Mouse (Mus musculus): Measurements from ENCODE around the gene Mettl8. TPM values are rescaled to one million over a fixed set of nuclear protein-coding genes. Genes with fewer than 3 reads are reported as not detected.

The Mettl8 gene
- polyA plus RNA-seq, 1 experiment from 2014 or later: 15.7 TPM

DNA sequence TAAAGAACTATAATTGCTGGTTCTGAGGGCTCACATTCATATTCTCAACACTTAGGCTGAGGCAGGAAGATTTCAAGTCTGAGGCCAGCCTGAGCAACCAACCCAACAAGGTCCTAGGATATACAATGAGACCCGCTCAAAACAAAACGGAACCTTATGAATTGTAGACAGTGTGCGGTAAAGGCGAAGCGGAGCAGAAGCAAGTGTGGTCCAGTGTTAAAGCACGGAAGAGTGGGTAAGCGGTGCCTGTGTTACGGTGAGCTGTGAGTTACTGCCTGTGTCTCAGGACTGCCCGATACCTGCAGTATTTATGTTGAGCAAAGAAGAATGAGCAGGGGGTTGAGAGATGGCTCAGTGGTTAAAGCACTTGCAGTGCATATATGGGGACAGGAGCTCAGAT is 27.8 kb downstream of the Mettl8 start:
- no peak for DNase-seq (ENCODE audit: low spot score)
- Histone ChIP-seq H3K36me3 (ENCODE audit: insufficient read depth, low read length) (no peaks in the 10 kb centered on the region), H3K9me3 (replicated peaks; ENCODE audit: low read length) (no peaks in the 10 kb centered on the region), H3K4me3 (replicated peaks; ENCODE audit: low read depth, low read length) (no peak overlapping the region), H3K4me1 (replicated peaks; ENCODE audit: insufficient read depth, low read length) (no peaks in the 10 kb centered on the region), H3K27me3 (ENCODE audit: insufficient read depth, low read length) (no peaks in the 10 kb centered on the region), H3K27ac (no peak overlapping the region), H3K9ac (ENCODE audit: low read depth, low read length) (no peak overlapping the region), H3K4me2 (ENCODE audit: low read length) (no peak overlapping the region)
- no peak for ATAC-seq (replicated peaks; ENCODE audit: low FRiP score, low read depth)
- WGBS: 99% methylated on average over 9 of the region's 9 CpGs
- no peak for TF ChIP-seq CTCF (IDR thresholded peaks at IDR 0.05; ENCODE audit: low read depth)

DNA sequence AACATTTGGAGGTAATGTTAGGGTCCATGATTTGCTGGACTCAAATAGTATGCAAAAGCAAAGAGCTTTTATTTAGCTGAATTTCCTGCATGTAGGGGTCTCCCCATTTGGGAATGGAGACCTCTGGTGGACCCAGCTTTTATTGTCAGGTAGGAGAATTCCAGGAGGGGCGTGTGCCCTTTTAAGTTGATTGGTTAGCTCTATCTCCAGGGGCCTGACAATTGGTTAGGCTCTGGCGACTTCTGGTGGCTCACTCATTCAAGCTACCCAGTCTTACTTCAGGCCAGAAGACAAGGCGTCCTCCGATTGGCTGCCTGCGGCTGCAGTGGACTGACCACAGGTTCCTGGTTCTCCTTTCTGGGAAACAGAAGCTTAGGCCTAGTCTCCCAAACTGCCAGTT is 28.6 kb downstream of the Mettl8 start:
- Histone ChIP-seq H3K4me3 (replicated peaks; ENCODE audit: low read depth, low read length) (no peak overlapping the region), H3K9me3 (replicated peaks; ENCODE audit: low read length) (no peaks in the 10 kb centered on the region), H3K9ac (ENCODE audit: low read depth, low read length) (no peak overlapping the region), H3K36me3 (ENCODE audit: insufficient read depth, low read length) (no peaks in the 10 kb centered on the region), H3K4me2 (ENCODE audit: low read length) (no peak overlapping the region), H3K27ac (no peak overlapping the region), H3K27me3 (ENCODE audit: insufficient read depth, low read length) (no peaks in the 10 kb centered on the region), H3K4me1 (replicated peaks; ENCODE audit: insufficient read depth, low read length) (no peaks in the 10 kb centered on the region)
- peak; percentile 87 for DNase-seq (ENCODE audit: low spot score)
- peak; percentile 89 for ATAC-seq (replicated peaks; ENCODE audit: low FRiP score, low read depth)
- peak; percentile 59 for TF ChIP-seq CTCF (IDR thresholded peaks at IDR 0.05; ENCODE audit: low read depth)
- WGBS: 47% methylated on average over 5 of the region's 5 CpGs

DNA sequence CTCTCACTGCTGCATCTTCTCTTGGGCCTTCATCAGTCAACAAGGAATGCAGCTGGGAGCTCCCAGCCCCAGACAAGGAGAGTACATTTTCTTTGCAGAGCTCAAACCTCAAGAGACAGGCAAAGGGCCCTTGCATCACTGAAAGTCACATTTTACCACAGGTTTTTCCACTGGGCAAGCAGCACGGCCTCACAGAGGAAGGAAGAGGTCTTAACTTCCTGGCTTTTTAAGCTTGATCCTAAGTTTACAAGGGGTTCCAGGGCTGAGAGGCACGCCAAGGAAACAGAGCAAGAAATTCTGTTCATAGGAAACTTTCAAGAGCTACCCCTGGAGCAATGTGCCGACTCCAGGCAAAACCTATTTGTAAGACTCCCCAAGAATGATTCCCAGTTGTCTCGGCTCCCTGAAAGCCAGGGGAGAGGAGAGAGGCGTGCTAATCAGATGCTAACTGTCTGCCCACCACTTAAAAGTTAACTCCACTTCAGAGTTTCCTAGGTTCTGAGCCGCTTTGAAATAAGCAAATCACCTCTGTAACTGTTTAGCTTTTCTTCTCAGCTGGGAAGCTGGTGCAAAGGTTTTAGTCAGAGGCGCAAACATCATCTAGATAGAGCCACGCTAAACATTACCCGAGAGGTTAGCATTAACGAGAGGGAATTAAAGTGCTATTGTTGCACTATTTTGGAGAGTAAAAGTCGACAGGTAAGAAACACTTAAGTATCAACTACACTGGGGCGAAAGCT is 29.6 kb downstream of the Mettl8 start:
- ATAC-seq (replicated peaks; ENCODE audit: low FRiP score, low read depth) (peak; percentile 52; the same call in 1 of the 2 replicates), DNase-seq (ENCODE audit: low spot score) (peak; percentile 35)
- H3K36me3 ChIP-seq (ENCODE audit: insufficient read depth, low read length): no peaks in the 10 kb centered on the region
- WGBS: 46% methylated on average over 12 of the region's 12 CpGs
- no peaks in the 10 kb centered on the region for H3K27me3 ChIP-seq (ENCODE audit: insufficient read depth, low read length)
- peak overlapping the region; percentile 65 for H3K27ac ChIP-seq
- H3K4me3 ChIP-seq (replicated peaks; ENCODE audit: low read depth, low read length): no peak overlapping the region
- no peaks in the 10 kb centered on the region for H3K4me1 ChIP-seq (replicated peaks; ENCODE audit: insufficient read depth, low read length)
- 0 out of 2 replicates have a peak overlapping the region, but pooled peaks have one; percentile 18 for H3K9ac ChIP-seq (ENCODE audit: low read depth, low read length)
- TF ChIP-seq CTCF (IDR thresholded peaks at IDR 0.05; ENCODE audit: low read depth): no peak
- H3K9me3 ChIP-seq (replicated peaks; ENCODE audit: low read length): no peaks in the 10 kb centered on the region
- 0 out of 2 replicates have a peak overlapping the region, but pooled peaks have one; percentile 7 for H3K4me2 ChIP-seq (ENCODE audit: low read length)

DNA sequence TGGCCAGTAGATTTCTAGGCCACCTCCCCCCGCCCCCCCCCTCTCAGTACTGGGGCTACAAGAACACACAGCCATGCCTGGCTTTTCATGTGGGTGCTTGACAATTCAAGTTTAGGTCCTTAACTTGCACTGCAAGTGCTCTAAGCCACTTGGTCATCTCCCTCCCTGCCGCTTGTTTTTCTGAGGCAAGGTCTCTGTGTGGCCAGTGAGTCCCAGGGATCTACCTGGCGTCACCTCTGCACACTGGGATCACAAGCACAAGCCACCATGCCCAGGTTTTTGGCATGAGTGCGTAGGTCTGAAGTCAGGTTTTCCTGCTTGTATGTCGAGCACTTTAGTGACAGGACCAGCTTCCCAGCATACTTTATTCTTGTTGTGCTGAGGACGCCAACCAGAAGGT is 31.4 kb downstream of the Mettl8 start:
- H3K9ac ChIP-seq (ENCODE audit: low read depth, low read length): no peak overlapping the region
- H3K36me3 ChIP-seq (ENCODE audit: insufficient read depth, low read length): no peaks in the 10 kb centered on the region
- ATAC-seq (replicated peaks; ENCODE audit: low FRiP score, low read depth): no peak
- DNase-seq (ENCODE audit: low spot score): no peak
- no peaks in the 10 kb centered on the region for H3K9me3 ChIP-seq (replicated peaks; ENCODE audit: low read length)
- 92% methylated on average over 6 of the region's 6 CpGs for WGBS
- TF ChIP-seq CTCF (IDR thresholded peaks at IDR 0.05; ENCODE audit: low read depth): no peak
- no peak overlapping the region for H3K4me3 ChIP-seq (replicated peaks; ENCODE audit: low read depth, low read length)
- no peaks in the 10 kb centered on the region for H3K4me1 ChIP-seq (replicated peaks; ENCODE audit: insufficient read depth, low read length)
- no peaks in the 10 kb centered on the region for H3K27me3 ChIP-seq (ENCODE audit: insufficient read depth, low read length)
- H3K4me2 ChIP-seq (ENCODE audit: low read length): no peak overlapping the region
- no peak overlapping the region for H3K27ac ChIP-seq

DNA sequence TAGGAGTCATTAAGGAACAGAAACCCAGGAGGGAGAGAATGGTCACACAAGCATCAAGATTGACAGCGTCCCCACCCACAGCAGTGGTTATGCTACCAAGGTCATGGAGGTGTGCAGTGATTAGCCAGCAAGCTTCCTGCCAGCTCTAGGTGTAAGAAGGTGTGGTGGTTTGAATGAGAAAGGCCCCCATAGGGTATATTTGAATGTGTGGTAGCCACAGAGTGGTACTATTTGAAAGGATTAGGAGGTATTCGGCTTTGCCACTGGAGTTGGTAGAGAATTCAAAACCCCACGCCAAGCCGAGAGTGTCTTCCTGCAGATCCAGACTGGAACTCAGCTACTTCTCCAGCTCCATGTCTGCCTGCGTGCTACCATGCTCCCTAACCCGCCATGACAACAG is 32.4 kb downstream of the Mettl8 start:
- 91% methylated on average over 6 of the region's 6 CpGs for WGBS
- Histone ChIP-seq H3K27ac (no peak overlapping the region), H3K4me3 (replicated peaks; ENCODE audit: low read depth, low read length) (no peak overlapping the region), H3K27me3 (ENCODE audit: insufficient read depth, low read length) (no peaks in the 10 kb centered on the region), H3K9me3 (replicated peaks; ENCODE audit: low read length) (no peaks in the 10 kb centered on the region), H3K4me2 (ENCODE audit: low read length) (no peak overlapping the region), H3K9ac (ENCODE audit: low read depth, low read length) (no peak overlapping the region), H3K4me1 (replicated peaks; ENCODE audit: insufficient read depth, low read length) (no peaks in the 10 kb centered on the region), H3K36me3 (ENCODE audit: insufficient read depth, low read length) (no peaks in the 10 kb centered on the region)
- TF ChIP-seq CTCF (IDR thresholded peaks at IDR 0.05; ENCODE audit: low read depth): no peak
- ATAC-seq (replicated peaks; ENCODE audit: low FRiP score, low read depth) (no peak), DNase-seq (ENCODE audit: low spot score) (no peak)

DNA sequence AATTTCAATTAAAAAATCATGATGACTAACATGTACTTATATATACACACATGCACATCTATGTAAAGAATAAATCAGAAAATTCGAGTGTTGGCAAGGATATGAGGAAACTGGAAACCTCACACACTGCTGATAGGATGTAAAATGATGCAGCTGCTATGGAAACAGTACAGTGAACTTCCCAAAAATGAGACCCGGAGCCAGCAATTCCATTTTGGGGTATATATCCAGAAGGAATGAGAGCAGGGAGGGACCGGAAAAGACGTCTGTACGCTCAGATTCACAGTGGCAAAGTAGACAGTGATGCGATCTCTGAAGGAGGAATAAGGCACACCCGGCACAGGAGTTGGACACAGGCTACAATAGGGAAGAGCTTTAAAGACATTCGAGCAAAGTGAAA is 34.7 kb downstream of the Mettl8 start:
- H3K27ac ChIP-seq: no peak overlapping the region
- TF ChIP-seq CTCF (IDR thresholded peaks at IDR 0.05; ENCODE audit: low read depth): no peak
- no peak for ATAC-seq (replicated peaks; ENCODE audit: low FRiP score, low read depth)
- H3K36me3 ChIP-seq (ENCODE audit: insufficient read depth, low read length): no peaks in the 10 kb centered on the region
- WGBS: 74% methylated on average over 8 of the region's 8 CpGs
- no peaks in the 10 kb centered on the region for H3K4me1 ChIP-seq (replicated peaks; ENCODE audit: insufficient read depth, low read length)
- H3K9ac ChIP-seq (ENCODE audit: low read depth, low read length): no peak overlapping the region
- DNase-seq (ENCODE audit: low spot score): no peak
- no peak overlapping the region for H3K4me2 ChIP-seq (ENCODE audit: low read length)
- no peaks in the 10 kb centered on the region for H3K27me3 ChIP-seq (ENCODE audit: insufficient read depth, low read length)
- no peak overlapping the region for H3K4me3 ChIP-seq (replicated peaks; ENCODE audit: low read depth, low read length)
- H3K9me3 ChIP-seq (replicated peaks; ENCODE audit: low read length): no peaks in the 10 kb centered on the region

Measured in kidney, postnatal 0 days (tissue).